Mouse (Mus musculus): ENCODE data around the gene Ric3. TPM values are rescaled to one million over a fixed set of nuclear protein-coding genes. Genes with fewer than 3 reads are reported as not detected.
A peak's percentile ranks its signal among the peaks of the same experiment; 100 is the strongest.
"Not testable (repeated sequence)": the region's sequence is repeated elsewhere in the genome, so short reads cannot be mapped to it uniquely, and the experiment has no call there.

Gene Ric3
- polyA plus RNA-seq (2016; fragmentation: Nextera tagmentation; extraction: Ambion mirVana), result 4.2 and 4.7 TPM in 2 replicates

- H3K9ac ChIP-seq (replicated peaks), result peak within 1 kb of the TSS; percentile 53
- no peak within 1 kb of the TSS for H3K27ac ChIP-seq
- 0 out of 2 replicates have a peak, but pooled peaks have one; percentile 59 for ATAC-seq (ENCODE audit: insufficient number of reproducible peaks, insufficient read depth, low FRiP score, low TSS enrichment, low read depth)
Measured at GRCm38 (mm10) chr7:109083113-109083812, at the start of gene Ric3. Gene Ric3 (minus strand): TSS chr7:109083331.

GRCm38 (mm10) chr7:109131565-109131964 lies 48.4 kb upstream of the Ric3 start:
- Histone ChIP-seq H3K4me2 (no peak overlapping the region), H3K9ac (replicated peaks) (no peak overlapping the region), H3K27ac (no peak overlapping the region), H3K4me1 (replicated peaks) (no peaks in the 10 kb centered on the region), H3K36me3 (no peaks in the 10 kb centered on the region), H3K9me3 (no peaks in the 10 kb centered on the region), H3K4me3 (replicated peaks) (no peak overlapping the region), H3K27me3 (no peaks in the 10 kb centered on the region)
- 94% methylated on average over 2 of the region's 2 CpGs for WGBS
- ATAC-seq (ENCODE audit: insufficient number of reproducible peaks, insufficient read depth, low FRiP score, low TSS enrichment, low read depth), result no peak

More at GRCm38 (mm10) chr7:109083113-109083812, at the start of gene Ric3:
- no peaks in the 10 kb centered on the region for H3K36me3 ChIP-seq
- peaks cover 29% of the 10 kb centered on the region for H3K27me3 ChIP-seq
- H3K4me2 ChIP-seq, result peak within 1 kb of the TSS; percentile 74
- WGBS, result 5% methylated on average over 50 of the region's 50 CpGs
- peaks cover 6% of the 10 kb centered on the region; the same call in 1 of the 2 replicates for H3K4me1 ChIP-seq (replicated peaks)
- H3K9me3 ChIP-seq, result no peaks in the 10 kb centered on the region
- H3K4me3 ChIP-seq (replicated peaks), result peak within 1 kb of the TSS; percentile 61

- no peak overlapping the region for H3K27ac ChIP-seq
- no peak overlapping the region for H3K9ac ChIP-seq (replicated peaks)
- no peak for ATAC-seq (ENCODE audit: insufficient number of reproducible peaks, insufficient read depth, low FRiP score, low TSS enrichment, low read depth)
Measured at GRCm38 (mm10) chr7:109129946-109130686, 47.0 kb upstream of the Ric3 start.

GRCm38 (mm10) chr7:109129442-109129841 lies 46.3 kb upstream of the Ric3 start:
- no peak for ATAC-seq (ENCODE audit: insufficient number of reproducible peaks, insufficient read depth, low FRiP score, low TSS enrichment, low read depth)
- H3K9ac ChIP-seq (replicated peaks), result no peak overlapping the region

More at GRCm38 (mm10) chr7:109129946-109130686, 47.0 kb upstream of the Ric3 start:
- Histone ChIP-seq H3K4me1 (replicated peaks) (no peaks in the 10 kb centered on the region), H3K4me3 (replicated peaks) (no peak overlapping the region), H3K27me3 (no peaks in the 10 kb centered on the region), H3K4me2 (no peak overlapping the region), H3K9me3 (no peaks in the 10 kb centered on the region), H3K36me3 (no peaks in the 10 kb centered on the region)
- 76% methylated on average over 5 of the region's 5 CpGs for WGBS

GRCm38 (mm10) chr7:109115929-109116328 lies 32.8 kb upstream of the Ric3 start:
- Histone ChIP-seq H3K27ac (0 out of 2 replicates have a peak overlapping the region, but pooled peaks have one; percentile 7), H3K36me3 (no peaks in the 10 kb centered on the region), H3K4me3 (replicated peaks) (no peak overlapping the region), H3K4me1 (replicated peaks) (peaks cover 7% of the 10 kb centered on the region; the same call in 1 of the 2 replicates), H3K9me3 (no peaks in the 10 kb centered on the region), H3K9ac (replicated peaks) (no peak overlapping the region), H3K27me3 (no peaks in the 10 kb centered on the region), H3K4me2 (no peak overlapping the region)
- WGBS, result 61% methylated on average over 4 of the region's 4 CpGs
- no peak for ATAC-seq (ENCODE audit: insufficient number of reproducible peaks, insufficient read depth, low FRiP score, low TSS enrichment, low read depth)

More at GRCm38 (mm10) chr7:109129442-109129841, 46.3 kb upstream of the Ric3 start:
- Histone ChIP-seq H3K36me3 (no peaks in the 10 kb centered on the region), H3K4me2 (no peak overlapping the region), H3K4me1 (replicated peaks) (no peaks in the 10 kb centered on the region), H3K27me3 (no peaks in the 10 kb centered on the region), H3K27ac (no peak overlapping the region), H3K9me3 (no peaks in the 10 kb centered on the region), H3K4me3 (replicated peaks) (no peak overlapping the region)

- H3K4me3 ChIP-seq (replicated peaks); H3K9me3 ChIP-seq; H3K27ac ChIP-seq; H3K4me2 ChIP-seq; H3K9ac ChIP-seq (replicated peaks); H3K4me1 ChIP-seq (replicated peaks); H3K27me3 ChIP-seq; H3K36me3 ChIP-seq: not testable (repeated sequence)
- WGBS, result 45% methylated on average over 1 of the region's 4 CpGs
- ATAC-seq (ENCODE audit: insufficient number of reproducible peaks, insufficient read depth, low FRiP score, low TSS enrichment, low read depth), result peak; percentile 47; the same call in 1 of the 2 replicates
Measured at GRCm38 (mm10) chr7:109115488-109115887, 32.4 kb upstream of the Ric3 start.

GRCm38 (mm10) chr7:109114950-109115349 lies 31.8 kb upstream of the Ric3 start:
- Histone ChIP-seq H3K9ac (replicated peaks) (no peak overlapping the region), H3K27ac (no peak overlapping the region)
- WGBS, result 57% methylated on average over 10 of the region's 10 CpGs

GRCm38 (mm10) chr7:109111000-109111399 lies 27.9 kb upstream of the Ric3 start:
- H3K4me3 ChIP-seq (replicated peaks), result no peak overlapping the region
- 75% methylated on average over 5 of the region's 5 CpGs for WGBS
- peaks cover 2% of the 10 kb centered on the region; the same call in 1 of the 2 replicates for H3K4me1 ChIP-seq (replicated peaks)
- no peaks in the 10 kb centered on the region for H3K27me3 ChIP-seq
- no peak overlapping the region for H3K9ac ChIP-seq (replicated peaks)
- H3K9me3 ChIP-seq, result no peaks in the 10 kb centered on the region
- H3K4me2 ChIP-seq, result no peak overlapping the region
- no peak overlapping the region for H3K27ac ChIP-seq
- no peaks in the 10 kb centered on the region for H3K36me3 ChIP-seq
- ATAC-seq (ENCODE audit: insufficient number of reproducible peaks, insufficient read depth, low FRiP score, low TSS enrichment, low read depth), result no peak

More at GRCm38 (mm10) chr7:109114950-109115349, 31.8 kb upstream of the Ric3 start:
- Histone ChIP-seq H3K27me3 (no peaks in the 10 kb centered on the region), H3K9me3 (no peaks in the 10 kb centered on the region), H3K4me3 (replicated peaks) (no peak overlapping the region), H3K36me3 (no peaks in the 10 kb centered on the region), H3K4me2 (no peak overlapping the region), H3K4me1 (replicated peaks) (peaks cover 7% of the 10 kb centered on the region; the same call in 1 of the 2 replicates)
- no peak for ATAC-seq (ENCODE audit: insufficient number of reproducible peaks, insufficient read depth, low FRiP score, low TSS enrichment, low read depth)

- Histone ChIP-seq H3K9me3 (no peaks in the 10 kb centered on the region), H3K27me3 (no peaks in the 10 kb centered on the region), H3K4me2 (no peak overlapping the region), H3K27ac (no peak overlapping the region), H3K36me3 (no peaks in the 10 kb centered on the region), H3K9ac (replicated peaks) (no peak overlapping the region), H3K4me1 (replicated peaks) (no peaks in the 10 kb centered on the region), H3K4me3 (replicated peaks) (no peak overlapping the region)
- WGBS, result 61% methylated on average over 1 of the region's 1 CpGs
- no peak for ATAC-seq (ENCODE audit: insufficient number of reproducible peaks, insufficient read depth, low FRiP score, low TSS enrichment, low read depth)
Measured at GRCm38 (mm10) chr7:109104894-109105293, 21.8 kb upstream of the Ric3 start.

GRCm38 (mm10) chr7:109101167-109101566 lies 18.0 kb upstream of the Ric3 start:
- WGBS, result 84% methylated on average over 3 of the region's 3 CpGs
- Histone ChIP-seq H3K9ac (replicated peaks) (no peak overlapping the region), H3K4me1 (replicated peaks) (no peaks in the 10 kb centered on the region), H3K27ac (no peak overlapping the region), H3K4me3 (replicated peaks) (no peak overlapping the region), H3K36me3 (no peaks in the 10 kb centered on the region), H3K4me2 (no peak overlapping the region), H3K27me3 (no peaks in the 10 kb centered on the region), H3K9me3 (no peaks in the 10 kb centered on the region)
- ATAC-seq (ENCODE audit: insufficient number of reproducible peaks, insufficient read depth, low FRiP score, low TSS enrichment, low read depth), result no peak
